Mouse (Mus musculus) embryonic facial prominence, embryonic 11.5 days (tissue): ENCODE measurements at regions not wholly inside any gene's neighbourhood (a gene's known extent, or its start where the extent isn't known, plus 50 kb on each side); places are given as distances from the start of the nearest gene placed in this dataset.

Experiments
- ATAC-seq: fragments of 200-750 bp; cut with Nextera tagmentation; replicated peaks from 2 replicates; pipeline ENCODE4 v1.8.0; 2017; ENCODE audit warnings: low read depth; ENCODE audit not compliant: insufficient number of reproducible peaks, low FRiP score, low TSS enrichment
- DNase-seq: peaks from one replicate; pipeline ENCODE4 v3.0.0-alpha.2; 2015; ENCODE audit warnings: low spot score
- H3K27ac ChIP-seq: fragments of 300-500 bp; sonication (generic); replicated peaks from 2 replicates; pipeline ENCODE4 v1.5.1; 2014; ENCODE audit warnings: mild to moderate bottlenecking, low read depth, low read length, control low read depth
- H3K27me3 ChIP-seq: fragments of 300-500 bp; sonication (generic); 2 replicates; pipeline ENCODE4 v1.6.1; 2014; ENCODE audit warnings: mild to moderate bottlenecking, low read length, moderate library complexity, mixed read lengths; ENCODE audit not compliant: control insufficient read depth, insufficient read depth
- H3K36me3 ChIP-seq: fragments of 300-500 bp; sonication (generic); replicated peaks from 2 replicates; pipeline ENCODE4 v1.6.1; 2014; ENCODE audit warnings: low read depth, mild to moderate bottlenecking, low read length, moderate library complexity, mixed read lengths; ENCODE audit not compliant: control insufficient read depth, insufficient read depth
- H3K4me1 ChIP-seq: fragments of 300-500 bp; sonication (generic); 2 replicates; pipeline ENCODE4 v1.6.1; 2014; ENCODE audit warnings: low read length, mixed read lengths; ENCODE audit not compliant: control insufficient read depth, insufficient read depth
- H3K4me2 ChIP-seq: fragments of 300-500 bp; sonication (generic); 2 replicates; pipeline ENCODE4 v1.6.1; 2014; ENCODE audit warnings: low read depth, mild to moderate bottlenecking, control low read depth, low read length, moderate library complexity
- H3K4me3 ChIP-seq: fragments of 300-500 bp; sonication (generic); 2 replicates; pipeline ENCODE4 v1.5.1; 2014; ENCODE audit warnings: low read depth, low read length, control low read depth
- H3K9ac ChIP-seq: fragments of 300-500 bp; sonication (generic); replicated peaks from 2 replicates; pipeline ENCODE4 v1.6.1; 2014; ENCODE audit warnings: mild to moderate bottlenecking, control low read depth, low read length
- H3K9me3 ChIP-seq: fragments of 300-500 bp; sonication (generic); replicated peaks from 2 replicates; pipeline ENCODE4 v1.6.1; 2016; ENCODE audit warnings: mild to moderate bottlenecking, low read length, inconsistent platforms, mixed read lengths; ENCODE audit not compliant: control insufficient read depth
- WGBS: fragments of 180-500 bp; shearing (Covaris S2); extraction: QIAGEN DNeasy Blood & Tissue Kit; methylation state at CpG from one replicate; pipeline ENCODE4 v1.1.7; 2014; 5-methylcytosine and 5-hydroxymethylcytosine counted together

DNA sequence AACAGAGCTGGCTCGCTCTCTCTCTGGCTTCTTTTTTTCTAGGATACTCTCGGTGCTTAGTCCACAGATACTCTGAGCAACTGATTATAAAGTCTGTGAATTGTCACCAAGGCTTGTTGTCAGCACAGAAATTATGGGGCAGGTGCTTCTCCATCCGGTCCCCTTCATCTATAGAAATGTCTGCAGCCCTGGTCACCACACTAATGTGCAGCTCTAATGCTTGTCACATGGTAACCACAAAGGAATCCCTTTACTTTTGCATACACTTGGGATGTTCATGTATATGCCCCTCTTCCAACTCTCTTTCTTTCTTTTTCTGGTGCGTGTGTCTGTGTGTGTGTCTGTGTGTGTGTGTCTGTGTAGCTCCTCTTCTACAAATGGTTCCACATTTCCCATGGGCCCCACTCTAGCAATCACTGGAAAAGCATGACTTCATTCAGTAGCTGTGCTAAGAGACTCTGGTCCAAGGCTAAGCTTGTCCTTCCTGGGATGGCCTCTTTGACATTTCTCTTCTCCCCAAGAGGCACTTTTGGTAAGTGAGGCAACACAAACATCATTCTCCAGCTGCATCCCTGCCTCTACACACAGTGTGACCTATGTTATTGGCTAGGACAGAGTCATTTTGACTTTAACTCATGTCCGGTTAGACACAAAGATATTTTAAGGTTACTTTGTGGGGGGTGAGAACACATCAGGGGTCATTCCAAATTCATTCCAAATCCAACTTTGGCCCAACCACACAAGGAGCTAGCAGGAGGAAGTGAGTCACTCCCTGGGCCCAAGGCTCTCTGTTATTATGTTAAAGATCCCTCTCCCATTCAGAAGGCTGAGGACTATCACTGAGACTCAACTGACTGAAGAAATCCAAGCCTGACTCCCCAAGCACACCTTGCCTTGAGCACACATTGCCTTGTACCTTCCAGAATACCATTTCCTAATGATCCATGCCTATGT, 705.4 kb downstream of the Inhba start:
- no peak overlapping the region for H3K4me2 ChIP-seq
- DNase-seq: no peak
- no peak overlapping the region for H3K4me3 ChIP-seq
- H3K36me3 ChIP-seq: no peaks in the 10 kb centered on the region
- H3K9ac ChIP-seq: no peak overlapping the region
- H3K9me3 ChIP-seq: no peaks in the 10 kb centered on the region
- H3K4me1 ChIP-seq: no peaks in the 10 kb centered on the region
- WGBS: 58% methylated on average over 5 of the region's 5 CpGs
- H3K27ac ChIP-seq: no peak overlapping the region
- no peaks in the 10 kb centered on the region for H3K27me3 ChIP-seq
- no peak for ATAC-seq

DNA sequence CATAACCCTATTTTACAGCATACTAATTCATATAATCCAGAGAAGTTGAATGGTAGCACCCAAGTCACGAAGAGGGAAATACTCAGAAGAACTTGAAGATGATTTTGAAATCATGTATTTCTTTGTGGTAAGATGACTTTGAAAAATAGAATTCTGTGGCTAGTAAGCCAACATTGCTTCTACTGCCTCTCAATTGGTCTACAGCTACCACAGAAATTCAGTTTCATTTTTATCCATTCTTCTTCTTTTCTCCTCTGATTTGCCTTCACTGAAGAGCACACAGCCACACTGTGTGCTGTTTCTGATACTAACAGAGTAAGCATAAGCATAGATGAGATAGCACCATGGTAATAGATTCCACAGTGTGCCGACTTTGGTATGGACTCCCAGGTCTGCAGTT, 708.4 kb downstream of the Inhba start:
- 88% methylated on average over 2 of the region's 2 CpGs for WGBS
- Histone ChIP-seq H3K9ac (no peak overlapping the region), H3K4me3 (no peak overlapping the region), H3K9me3 (no peaks in the 10 kb centered on the region), H3K27me3 (no peaks in the 10 kb centered on the region), H3K27ac (no peak overlapping the region), H3K4me2 (no peak overlapping the region), H3K4me1 (no peaks in the 10 kb centered on the region), H3K36me3 (no peaks in the 10 kb centered on the region)
- DNase-seq (no peak), ATAC-seq (no peak)

DNA sequence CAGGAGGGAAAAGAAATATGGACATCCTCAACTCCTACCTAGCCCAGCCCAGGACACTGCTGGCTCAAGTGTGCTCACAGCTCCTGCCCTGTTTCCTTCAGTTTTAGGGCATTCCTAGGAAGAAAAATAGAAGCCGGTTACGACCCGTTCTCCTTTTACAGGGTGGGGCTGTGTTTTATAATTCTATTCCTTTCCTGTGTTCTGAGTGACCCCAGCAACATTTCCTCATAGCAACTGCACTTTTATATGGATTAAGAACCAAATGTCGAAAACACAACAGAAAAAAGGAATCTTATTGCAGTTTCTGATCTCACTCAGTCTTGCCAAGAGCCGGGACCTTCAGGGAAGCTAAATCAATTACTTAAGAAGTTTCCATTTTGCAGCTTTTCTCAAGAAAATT, 713.7 kb downstream of the Inhba start:
- H3K27ac ChIP-seq: no peak overlapping the region
- no peaks in the 10 kb centered on the region for H3K4me1 ChIP-seq
- DNase-seq: no peak
- H3K27me3 ChIP-seq: no peaks in the 10 kb centered on the region
- no peak overlapping the region for H3K9ac ChIP-seq
- no peaks in the 10 kb centered on the region for H3K9me3 ChIP-seq
- 78% methylated on average over 5 of the region's 5 CpGs for WGBS
- no peaks in the 10 kb centered on the region for H3K36me3 ChIP-seq
- no peak overlapping the region for H3K4me3 ChIP-seq
- ATAC-seq: no peak
- H3K4me2 ChIP-seq: no peak overlapping the region

DNA sequence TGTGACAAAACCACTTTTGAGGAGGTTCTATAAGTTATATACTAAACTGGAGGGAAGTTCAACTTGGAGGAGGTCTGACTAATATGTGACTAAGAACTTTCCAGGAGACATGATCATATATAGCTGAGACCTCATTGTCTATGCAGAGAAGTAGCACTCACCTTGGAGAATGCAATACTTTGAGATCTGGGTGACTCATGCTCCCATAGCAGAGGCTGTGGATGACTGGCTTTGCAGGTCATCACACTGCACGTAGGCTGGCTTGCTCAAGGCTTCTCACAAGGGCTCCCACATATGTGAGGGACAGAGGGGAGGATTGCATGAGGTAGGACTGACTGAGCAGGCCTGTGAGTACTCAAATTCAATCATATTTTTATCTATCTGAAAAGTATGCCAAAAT, 726.7 kb downstream of the Inhba start:
- Histone ChIP-seq H3K27me3 (no peaks in the 10 kb centered on the region), H3K27ac (no peak overlapping the region), H3K36me3 (no peaks in the 10 kb centered on the region), H3K9ac (no peak overlapping the region), H3K4me3 (no peak overlapping the region), H3K4me2 (no peak overlapping the region), H3K4me1 (no peaks in the 10 kb centered on the region), H3K9me3 (no peaks in the 10 kb centered on the region)
- no peak for ATAC-seq
- no peak for DNase-seq
- 88% methylated on average over 1 of the region's 1 CpGs for WGBS

DNA sequence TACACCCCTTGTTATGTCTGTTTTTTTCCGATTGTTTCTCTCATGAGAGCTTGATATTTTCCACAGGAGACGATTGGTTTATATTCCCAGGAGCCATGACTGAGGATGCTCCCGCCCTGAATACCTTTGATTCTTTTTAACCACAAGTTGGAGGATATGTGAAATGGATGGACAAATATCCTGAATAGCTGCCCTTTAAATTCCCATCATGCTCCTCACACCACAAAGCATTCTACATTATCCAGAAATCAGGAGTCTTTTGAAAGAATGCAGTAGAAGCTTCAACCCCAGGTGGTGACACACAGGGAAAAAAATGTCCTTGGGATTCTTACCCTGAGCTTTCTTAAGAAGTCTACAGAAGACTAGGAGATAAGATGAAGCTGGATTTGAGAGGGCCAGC, 727.9 kb downstream of the Inhba start:
- Histone ChIP-seq H3K4me2 (no peak overlapping the region), H3K4me1 (no peaks in the 10 kb centered on the region), H3K27me3 (no peaks in the 10 kb centered on the region), H3K9ac (no peak overlapping the region), H3K9me3 (no peaks in the 10 kb centered on the region), H3K36me3 (no peaks in the 10 kb centered on the region), H3K27ac (no peak overlapping the region), H3K4me3 (no peak overlapping the region)
- WGBS: 77% methylated on average over 3 of the region's 3 CpGs
- no peak for DNase-seq
- ATAC-seq: no peak

DNA sequence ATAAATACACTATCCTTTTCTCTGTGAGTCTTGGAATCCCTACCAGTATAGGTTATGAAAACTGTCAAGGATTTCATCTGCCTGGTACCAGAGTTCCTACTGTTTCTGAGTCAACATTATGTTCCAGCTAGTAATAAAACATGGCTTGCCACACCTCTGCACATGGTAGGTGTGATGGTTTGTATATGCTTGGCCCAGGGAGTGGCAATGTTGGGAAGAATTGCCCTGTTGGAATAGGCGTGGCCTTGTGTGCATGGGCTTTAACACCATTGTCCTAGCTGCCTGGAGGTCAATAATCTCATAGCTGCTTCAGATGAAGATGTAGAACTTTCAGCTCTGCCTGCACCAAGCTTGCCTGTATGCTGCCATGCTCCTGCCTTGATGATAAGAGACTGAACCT, 732.6 kb downstream of the Inhba start:
- Histone ChIP-seq H3K9ac (no peak overlapping the region), H3K4me3 (no peak overlapping the region), H3K27me3 (no peaks in the 10 kb centered on the region), H3K9me3 (no peaks in the 10 kb centered on the region), H3K4me1 (no peaks in the 10 kb centered on the region), H3K27ac (no peak overlapping the region), H3K36me3 (no peaks in the 10 kb centered on the region), H3K4me2 (no peak overlapping the region)
- ATAC-seq (no peak), DNase-seq (no peak)
- 81% methylated on average over 1 of the region's 1 CpGs for WGBS

DNA sequence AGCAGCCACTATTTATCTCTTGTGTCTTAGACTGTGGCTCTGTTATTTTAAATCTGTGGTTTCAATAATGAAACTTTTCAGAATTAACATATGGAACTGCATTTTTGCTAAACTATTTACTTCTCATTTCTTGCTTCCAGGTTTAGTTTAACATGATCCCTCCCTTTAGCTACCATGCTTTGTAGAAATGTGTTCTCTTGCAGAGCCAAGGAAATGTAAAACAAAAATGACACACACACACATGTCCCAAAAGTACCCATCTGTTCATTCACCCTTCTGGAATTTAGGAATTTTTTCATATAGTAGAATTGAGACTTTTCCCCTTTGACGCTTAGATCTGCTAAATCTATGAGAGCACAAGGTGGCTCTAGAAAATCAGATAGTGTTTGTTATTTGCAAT, 734.0 kb downstream of the Inhba start:
- DNase-seq (no peak), ATAC-seq (no peak)
- no peak overlapping the region for H3K4me3 ChIP-seq
- H3K27ac ChIP-seq: no peak overlapping the region
- H3K9ac ChIP-seq: no peak overlapping the region
- no peaks in the 10 kb centered on the region for H3K36me3 ChIP-seq
- no peak overlapping the region for H3K4me2 ChIP-seq
- H3K4me1 ChIP-seq: no peaks in the 10 kb centered on the region
- H3K9me3 ChIP-seq: no peaks in the 10 kb centered on the region
- no peaks in the 10 kb centered on the region for H3K27me3 ChIP-seq
- WGBS: 84% methylated on average over 1 of the region's 1 CpGs

DNA sequence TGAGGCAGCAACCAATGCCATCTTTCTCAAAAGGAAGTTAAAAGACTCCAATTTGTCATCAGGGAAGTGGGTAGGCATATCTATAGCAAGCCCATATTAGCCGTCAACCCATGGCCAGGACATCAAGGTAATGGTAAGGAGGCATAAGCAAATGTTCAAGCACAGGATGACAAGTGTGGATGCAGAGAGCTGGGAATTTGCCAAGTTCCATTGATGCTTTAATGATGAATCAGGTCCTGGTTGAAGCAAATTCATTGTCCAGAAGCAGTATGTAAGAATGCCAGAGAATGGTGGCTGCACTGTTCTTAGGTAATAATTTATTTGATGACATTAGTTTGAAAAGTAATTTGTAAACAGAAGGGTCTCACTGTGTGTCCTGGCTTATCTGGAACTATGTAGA, 734.8 kb downstream of the Inhba start:
- Histone ChIP-seq H3K4me3 (no peak overlapping the region), H3K27ac (no peak overlapping the region), H3K27me3 (no peaks in the 10 kb centered on the region), H3K4me2 (no peak overlapping the region), H3K4me1 (no peaks in the 10 kb centered on the region), H3K36me3 (no peaks in the 10 kb centered on the region), H3K9me3 (no peaks in the 10 kb centered on the region), H3K9ac (no peak overlapping the region)
- WGBS: 83% methylated on average over 1 of the region's 1 CpGs
- ATAC-seq: no peak
- no peak for DNase-seq
